Mouse (Mus musculus): Measurements from ENCODE around the gene Jsrp1.

DNA sequence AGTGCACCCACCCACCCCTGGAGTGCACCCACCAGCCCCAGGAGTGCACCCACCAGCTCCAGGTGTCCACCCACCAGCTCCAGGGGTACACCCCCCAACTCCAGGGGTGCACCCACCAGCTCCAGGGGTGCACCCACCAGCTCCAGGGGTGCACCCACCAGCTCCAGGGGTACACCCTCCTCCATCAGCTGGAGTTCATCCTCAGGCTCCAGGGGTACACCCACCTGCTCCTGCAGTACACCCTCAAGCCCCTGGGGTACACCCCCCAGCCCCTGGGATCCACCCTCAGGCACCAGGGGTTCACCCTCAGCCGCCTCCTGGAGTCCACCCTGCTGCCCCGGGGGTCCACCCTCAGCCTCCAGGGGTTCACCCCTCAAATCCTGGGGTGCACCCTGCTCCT lies 9.0 kb downstream of the Jsrp1 start:
- no peak for TF ChIP-seq POLR2A (IDR thresholded peaks at IDR 0.05; ENCODE audit: insufficient read length, low read depth)
- no peak for TF ChIP-seq MAX (IDR thresholded peaks at IDR 0.05; ENCODE audit: low read depth)
- no peak for TF ChIP-seq SRF (IDR thresholded peaks at IDR 0.05; ENCODE audit: control insufficient read depth, insufficient read length, low read depth)

Data from myocyte (in vitro differentiated cells).